1 mouse cellular context compared by ENCODE assay signal in genomic region chr5:123890987-123891386, GRCm38 (mm10).
TF ChIP-seq lines count a peak whose summit lies in the region.

No protein-coding gene starts in this region.

TF ChIP-seq in CH12.LX, 34 proteins besides CTCF, POLR2A, EP300 and RAD21 (continued from another document):
- TF ChIP-seq USF1 (IDR thresholded peaks at IDR 0.05; ENCODE audit: low read depth, low read length) (no peak), CHD2 (IDR thresholded peaks at IDR 0.05; ENCODE audit: low read length) (no peak), MEF2A (IDR thresholded peaks at IDR 0.05; ENCODE audit: borderline replicate concordance, low read depth, low read length) (no peak)
